Mouse (Mus musculus) cerebellum, adult 2 months (tissue): ENCODE measurements around the gene Arid2. TPM values are rescaled to one million over a fixed set of nuclear protein-coding genes. Genes with fewer than 3 reads are reported as not detected.
"Not testable (repeated sequence)": the region's sequence is repeated elsewhere in the genome, so short reads cannot be mapped to it uniquely, and the experiment has no call there.

ENCODE experiments used
- DNase-seq, 2 experiments: peaks; one replicate each; pipeline ENCODE4 v3.0.0; 2021
- H3K27ac ChIP-seq: fragments of 200-500 bp; 2 replicates; pipeline ENCODE4 v1.5.1; 2012; ENCODE audit warnings: low read length, control low read depth, inconsistent platforms; ENCODE audit not compliant: insufficient read depth
- H3K27me3 ChIP-seq: fragments of 200-500 bp; 2 replicates; pipeline ENCODE4 v1.6.1; 2012; ENCODE audit warnings: inconsistent platforms, mild to moderate bottlenecking, low read length, moderate library complexity; ENCODE audit not compliant: control insufficient read depth, insufficient read depth
- H3K4me1 ChIP-seq: fragments of 200-500 bp; 2 replicates; pipeline ENCODE4 v1.6.1; 2011; ENCODE audit warnings: low read length; ENCODE audit not compliant: control insufficient read depth, insufficient read depth
- H3K4me3 ChIP-seq: fragments of 200-500 bp; replicated peaks from 2 replicates; pipeline ENCODE3; 2011; ENCODE audit warnings: mild to moderate bottlenecking, low read depth, low read length, control low read depth; ENCODE audit not compliant: insufficient read depth
- CTCF ChIP-seq: fragments of 200-500 bp; IDR thresholded peaks from 2 replicates; pipeline ENCODE4 v1.5.1; 2011; ENCODE audit warnings: low read depth, mild to moderate bottlenecking, control low read depth, low read length, moderate library complexity, borderline replicate concordance; ENCODE audit not compliant: insufficient read depth
- POLR2A ChIP-seq: fragments of 200-500 bp; IDR thresholded peaks from 2 replicates; pipeline ENCODE4 v1.6.1; 2011; ENCODE audit warnings: low read length, control low read depth, borderline replicate concordance; ENCODE audit not compliant: insufficient read depth
- WGBS: fragments of 180-500 bp; shearing (Covaris S2); methylation state at CpG from one replicate; pipeline ENCODE4 v1.1.7; 2018; 5-methylcytosine and 5-hydroxymethylcytosine counted together
- polyA plus RNA-seq: library from polyadenylated mRNA; depleted of rRNA; stranded (reverse); fragments of >200 nt; gene quantifications from 2 replicates; pipeline ENCODE4 v1.2.3, GENCODE M21; 2012

The Arid2 gene
- polyA plus RNA-seq, 1 experiment = 17.6 TPM

- Histone ChIP-seq H3K4me3 (no peak overlapping the region), H3K27ac (no peak overlapping the region), H3K27me3 (no peaks in the 10 kb centered on the region), H3K4me1 (no peaks in the 10 kb centered on the region; the same call in 1 of the 2 replicates)
- WGBS = 96% methylated on average over 1 of the region's 1 CpGs
- DNase-seq = no peak
- no peak for TF ChIP-seq POLR2A
- TF ChIP-seq CTCF = no peak
Observed at GRCm38 (mm10) chr15:96312902-96313301, 25.6 kb downstream of the Arid2 start.

GRCm38 (mm10) chr15:96315664-96316063, 28.3 kb downstream of the Arid2 start:
- Histone ChIP-seq H3K27me3 (no peaks in the 10 kb centered on the region), H3K4me3 (no peak overlapping the region), H3K27ac (no peak overlapping the region), H3K4me1 (peaks cover 6% of the 10 kb centered on the region; the same call in 1 of the 2 replicates)
- DNase-seq = no peak
- 3% methylated on average over 1 of the region's 1 CpGs for WGBS
- no peak for TF ChIP-seq POLR2A
- no peak for TF ChIP-seq CTCF

- peak; percentile 49 to 64 for DNase-seq
- H3K4me3 ChIP-seq = no peak overlapping the region
- WGBS = 16% methylated on average over 8 of the region's 8 CpGs
- no peak overlapping the region for H3K27ac ChIP-seq
- TF ChIP-seq CTCF (no peak), POLR2A (no peak)
- H3K27me3 ChIP-seq = no peaks in the 10 kb centered on the region
- peaks cover 6% of the 10 kb centered on the region for H3K4me1 ChIP-seq
Observed at GRCm38 (mm10) chr15:96319335-96319734, 32.0 kb downstream of the Arid2 start.

GRCm38 (mm10) chr15:96325726-96326328, 38.5 kb downstream of the Arid2 start:
- no peak overlapping the region for H3K4me3 ChIP-seq
- 81% methylated on average over 7 of the region's 7 CpGs for WGBS

GRCm38 (mm10) chr15:96328722-96329121, 41.4 kb downstream of the Arid2 start:
- not testable (repeated sequence) for DNase-seq, H3K27ac ChIP-seq, H3K27me3 ChIP-seq, H3K4me3 ChIP-seq
- H3K4me1 ChIP-seq = peaks cover 10% of the 10 kb centered on the region
- WGBS = 89% methylated on average over 4 of the region's 4 CpGs

More at GRCm38 (mm10) chr15:96325726-96326328, 38.5 kb downstream of the Arid2 start:
- TF ChIP-seq CTCF (no peak), POLR2A (no peak)
- H3K27ac ChIP-seq = no peak overlapping the region
- no peaks in the 10 kb centered on the region; the same call in 1 of the 2 replicates for H3K4me1 ChIP-seq
- no peak for DNase-seq
- H3K27me3 ChIP-seq = no peaks in the 10 kb centered on the region

GRCm38 (mm10) chr15:96330536-96330935, 43.2 kb downstream of the Arid2 start:
- DNase-seq = no peak
- no peak overlapping the region for H3K4me3 ChIP-seq
- no peak overlapping the region for H3K27ac ChIP-seq
- 83% methylated on average over 3 of the region's 3 CpGs for WGBS
- no peaks in the 10 kb centered on the region for H3K27me3 ChIP-seq
- peaks cover 10% of the 10 kb centered on the region for H3K4me1 ChIP-seq
- no peak for TF ChIP-seq CTCF

GRCm38 (mm10) chr15:96332468-96333213, 45.3 kb downstream of the Arid2 start:
- H3K27me3 ChIP-seq = no peaks in the 10 kb centered on the region
- H3K4me3 ChIP-seq = no peak overlapping the region
- no peak overlapping the region for H3K27ac ChIP-seq
- peak in 1 of 2 experiments; percentile 20 for DNase-seq
- TF ChIP-seq POLR2A (no peak), CTCF (no peak)
- WGBS = 53% methylated on average over 9 of the region's 9 CpGs
- H3K4me1 ChIP-seq = peaks cover 10% of the 10 kb centered on the region

- DNase-seq = no peak
- H3K27me3 ChIP-seq = no peaks in the 10 kb centered on the region
- H3K4me1 ChIP-seq = peaks cover 10% of the 10 kb centered on the region
- TF ChIP-seq POLR2A (no peak), CTCF (no peak)
- H3K27ac ChIP-seq = no peak overlapping the region
- 50% methylated on average over 5 of the region's 5 CpGs for WGBS
- no peak overlapping the region for H3K4me3 ChIP-seq
Observed at GRCm38 (mm10) chr15:96333350-96333749, 46.0 kb downstream of the Arid2 start.
